Mouse (Mus musculus) midbrain, embryonic 12.5 days (tissue): Measurements from ENCODE around the gene Zbtb38. TPM values are rescaled to one million over a fixed set of nuclear protein-coding genes. Genes with fewer than 3 reads are reported as not detected.

ENCODE experiments used
- ATAC-seq: fragments of 200-750 bp; cut with Nextera tagmentation; 2 replicates; pipeline ENCODE4 v1.8.0; 2017; ENCODE audit warnings: low read depth, moderate TSS enrichment, moderate library complexity; ENCODE audit not compliant: low FRiP score
- H3K27ac ChIP-seq: fragments of 300-500 bp; sonication (generic); replicated peaks from 2 replicates; pipeline ENCODE4 v1.5.1; 2016; ENCODE audit warnings: mild to moderate bottlenecking
- H3K27me3 ChIP-seq: fragments of 300-500 bp; sonication (generic); 2 replicates; pipeline ENCODE4 v1.6.1; 2016; ENCODE audit warnings: mild to moderate bottlenecking
- H3K36me3 ChIP-seq: fragments of 300-500 bp; sonication (generic); 2 replicates; pipeline ENCODE4 v1.6.1; 2016
- H3K4me1 ChIP-seq: fragments of 300-500 bp; sonication (generic); 2 replicates; pipeline ENCODE4 v1.6.1; 2016
- H3K4me2 ChIP-seq: fragments of 300-500 bp; sonication (generic); replicated peaks from 2 replicates; pipeline ENCODE4 v1.6.1; 2016; ENCODE audit warnings: mild to moderate bottlenecking, moderate library complexity
- H3K4me3 ChIP-seq: fragments of 300-500 bp; sonication (generic); 2 replicates; pipeline ENCODE4 v1.5.1; 2016; ENCODE audit warnings: mild to moderate bottlenecking
- H3K9ac ChIP-seq: fragments of 300-500 bp; sonication (generic); replicated peaks from 2 replicates; pipeline ENCODE4 v1.6.1; 2016; ENCODE audit warnings: mild to moderate bottlenecking, moderate library complexity
- H3K9me3 ChIP-seq: fragments of 300-500 bp; sonication (generic); 2 replicates; pipeline ENCODE4 v1.6.1; 2016; ENCODE audit warnings: mild to moderate bottlenecking
- WGBS: fragments of 180-500 bp; shearing (Covaris S2); methylation state at CpG from one replicate; pipeline ENCODE4 v1.1.7; 2016; 5-methylcytosine and 5-hydroxymethylcytosine counted together
- polyA plus RNA-seq: library from polyadenylated mRNA; unstranded; fragments of >200 nt; fragmentation: Nextera tagmentation; extraction: Ambion mirVana; gene quantifications from 2 replicates; pipeline ENCODE4 v1.2.1, GENCODE M21; 2016

Gene Zbtb38
- polyA plus RNA-seq, 1 experiment from 2014 or later: 17.7 TPM

DNA sequence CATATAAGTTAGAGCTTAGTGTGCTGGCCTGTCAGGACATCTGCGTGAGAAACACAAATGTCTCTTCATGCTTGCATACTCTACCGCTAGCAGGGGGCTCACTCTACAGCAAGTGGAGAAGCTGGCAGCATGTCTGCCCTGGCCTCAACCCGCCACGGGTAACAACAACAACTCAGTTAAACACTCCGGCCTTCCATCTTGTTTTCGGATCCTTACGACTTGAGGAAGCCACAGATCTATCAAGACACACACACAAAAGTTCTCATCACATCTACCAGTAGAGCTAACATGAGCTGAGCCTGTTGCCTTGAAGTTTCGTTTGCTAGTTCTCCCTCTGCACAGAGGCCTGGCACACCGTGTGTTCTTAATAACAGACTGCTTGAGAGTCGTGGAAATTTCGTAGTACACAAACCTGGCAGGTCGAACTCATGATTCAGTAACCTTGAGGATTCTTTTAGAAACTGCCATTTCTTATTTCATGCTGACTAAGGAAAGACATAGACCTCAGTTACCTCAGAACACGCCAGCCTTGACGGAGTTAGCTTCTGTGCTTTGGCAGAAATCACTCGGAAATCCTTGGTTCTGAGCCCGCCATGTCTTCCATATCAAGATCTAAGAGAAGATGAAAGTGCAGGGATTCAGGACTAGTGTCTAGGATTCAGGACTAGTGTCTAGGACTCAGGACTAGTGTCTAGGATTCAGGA, 34.8 kb downstream of the Zbtb38 start:
- no peak for ATAC-seq
- no peaks in the 10 kb centered on the region for H3K36me3 ChIP-seq
- no peaks in the 10 kb centered on the region for H3K9me3 ChIP-seq
- no peak overlapping the region for H3K9ac ChIP-seq
- H3K27me3 ChIP-seq: no peaks in the 10 kb centered on the region; the same call in 1 of the 2 replicates
- no peak overlapping the region for H3K4me2 ChIP-seq
- no peak overlapping the region for H3K4me3 ChIP-seq
- H3K4me1 ChIP-seq: peaks cover 22% of the 10 kb centered on the region; the same call in 1 of the 2 replicates
- no peak overlapping the region for H3K27ac ChIP-seq
- whole genome bisulfite sequencing: 93% methylated on average over 16 of the region's 16 CpGs

DNA sequence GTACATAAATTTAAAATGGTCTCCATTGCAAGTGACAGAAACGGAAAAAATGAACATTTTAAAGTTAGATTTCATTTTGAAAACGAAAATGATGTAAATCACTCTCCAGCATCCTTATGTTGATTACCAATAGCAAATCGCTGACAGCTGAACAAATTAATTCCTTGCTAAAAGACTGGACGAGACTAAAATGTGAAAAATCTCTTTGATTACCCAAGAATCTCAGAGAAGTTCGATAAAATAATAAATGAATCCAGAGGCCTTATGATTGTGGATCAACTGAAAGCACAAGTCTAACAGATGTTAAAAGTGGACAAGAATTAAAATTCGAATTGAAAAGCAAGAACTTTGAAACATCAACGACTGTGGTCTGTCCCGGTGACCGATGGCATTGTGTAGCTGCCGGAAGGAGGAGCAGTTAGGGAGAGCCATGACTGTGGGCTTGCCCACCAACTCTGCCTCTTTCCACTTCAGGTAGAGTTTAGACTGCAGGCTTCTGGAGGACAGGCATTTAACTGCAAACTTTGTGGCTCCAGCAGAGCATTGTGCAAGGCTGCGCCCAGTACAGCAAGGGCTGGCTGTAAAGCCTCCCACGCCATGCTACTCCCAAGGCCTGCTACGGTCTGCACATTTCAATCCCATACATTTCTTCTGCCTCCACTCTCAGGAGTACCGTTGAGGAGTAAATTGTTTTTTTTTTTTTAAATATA, 35.7 kb downstream of the Zbtb38 start:
- no peaks in the 10 kb centered on the region; the same call in 1 of the 2 replicates for H3K27me3 ChIP-seq
- no peaks in the 10 kb centered on the region for H3K9me3 ChIP-seq
- no peak overlapping the region for H3K4me2 ChIP-seq
- peaks cover 22% of the 10 kb centered on the region; the same call in 1 of the 2 replicates for H3K4me1 ChIP-seq
- no peak overlapping the region for H3K9ac ChIP-seq
- ATAC-seq: no peak
- WGBS: 87% methylated on average over 14 of the region's 14 CpGs
- no peak overlapping the region for H3K27ac ChIP-seq
- no peak overlapping the region for H3K4me3 ChIP-seq
- H3K36me3 ChIP-seq: no peaks in the 10 kb centered on the region

DNA sequence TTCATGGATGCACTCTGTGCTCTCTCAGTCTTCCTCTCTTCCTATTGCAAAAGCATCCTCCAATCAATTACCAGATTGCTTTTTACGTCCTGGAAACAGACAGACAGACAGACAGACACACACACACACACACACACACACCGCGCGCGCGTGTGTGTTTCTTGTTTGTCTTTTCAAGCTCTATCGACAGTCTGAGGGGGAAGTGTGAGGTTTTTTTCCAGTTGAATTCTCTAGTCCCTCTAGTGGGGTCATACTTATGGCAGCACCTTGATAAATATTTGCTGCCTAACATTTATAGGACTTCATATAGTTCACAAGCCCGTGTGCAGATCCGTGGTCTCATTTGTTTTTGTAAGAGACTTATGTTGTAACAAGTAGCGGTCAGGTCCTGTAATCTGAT, 36.5 kb downstream of the Zbtb38 start:
- Histone ChIP-seq H3K4me1 (peaks cover 22% of the 10 kb centered on the region; the same call in 1 of the 2 replicates), H3K27ac (no peak overlapping the region), H3K36me3 (no peaks in the 10 kb centered on the region), H3K9ac (no peak overlapping the region), H3K27me3 (no peaks in the 10 kb centered on the region; the same call in 1 of the 2 replicates), H3K4me2 (no peak overlapping the region), H3K4me3 (no peak overlapping the region), H3K9me3 (no peaks in the 10 kb centered on the region)
- WGBS: 94% methylated on average over 10 of the region's 10 CpGs
- no peak for ATAC-seq

DNA sequence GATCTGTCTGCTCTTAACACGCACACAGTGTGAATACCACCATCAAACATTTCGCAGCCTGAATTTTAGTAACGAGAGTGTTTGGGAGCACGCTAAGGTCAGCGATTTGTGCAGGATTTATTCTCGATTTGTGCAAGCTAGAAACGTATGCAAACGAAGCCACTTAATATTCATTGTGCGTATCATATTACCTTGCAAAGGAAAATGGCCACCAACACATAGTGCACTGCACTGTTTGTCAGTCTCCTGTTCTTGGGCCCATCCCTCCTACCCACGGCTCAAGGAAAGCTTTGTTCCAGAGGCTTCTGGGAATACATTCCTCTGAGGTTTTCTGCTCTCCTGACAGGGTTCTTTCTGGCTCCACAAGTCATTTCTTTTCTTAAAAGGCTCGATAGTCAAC, 37.5 kb downstream of the Zbtb38 start:
- Histone ChIP-seq H3K27ac (0 out of 2 replicates have a peak overlapping the region, but pooled peaks have one; percentile 16), H3K27me3 (no peaks in the 10 kb centered on the region), H3K9me3 (no peaks in the 10 kb centered on the region), H3K4me1 (peaks cover 15% of the 10 kb centered on the region; the same call in 1 of the 2 replicates), H3K36me3 (no peaks in the 10 kb centered on the region), H3K4me3 (no peak overlapping the region), H3K4me2 (no peak overlapping the region), H3K9ac (no peak overlapping the region)
- ATAC-seq: no peak
- 83% methylated on average over 11 of the region's 11 CpGs for WGBS

DNA sequence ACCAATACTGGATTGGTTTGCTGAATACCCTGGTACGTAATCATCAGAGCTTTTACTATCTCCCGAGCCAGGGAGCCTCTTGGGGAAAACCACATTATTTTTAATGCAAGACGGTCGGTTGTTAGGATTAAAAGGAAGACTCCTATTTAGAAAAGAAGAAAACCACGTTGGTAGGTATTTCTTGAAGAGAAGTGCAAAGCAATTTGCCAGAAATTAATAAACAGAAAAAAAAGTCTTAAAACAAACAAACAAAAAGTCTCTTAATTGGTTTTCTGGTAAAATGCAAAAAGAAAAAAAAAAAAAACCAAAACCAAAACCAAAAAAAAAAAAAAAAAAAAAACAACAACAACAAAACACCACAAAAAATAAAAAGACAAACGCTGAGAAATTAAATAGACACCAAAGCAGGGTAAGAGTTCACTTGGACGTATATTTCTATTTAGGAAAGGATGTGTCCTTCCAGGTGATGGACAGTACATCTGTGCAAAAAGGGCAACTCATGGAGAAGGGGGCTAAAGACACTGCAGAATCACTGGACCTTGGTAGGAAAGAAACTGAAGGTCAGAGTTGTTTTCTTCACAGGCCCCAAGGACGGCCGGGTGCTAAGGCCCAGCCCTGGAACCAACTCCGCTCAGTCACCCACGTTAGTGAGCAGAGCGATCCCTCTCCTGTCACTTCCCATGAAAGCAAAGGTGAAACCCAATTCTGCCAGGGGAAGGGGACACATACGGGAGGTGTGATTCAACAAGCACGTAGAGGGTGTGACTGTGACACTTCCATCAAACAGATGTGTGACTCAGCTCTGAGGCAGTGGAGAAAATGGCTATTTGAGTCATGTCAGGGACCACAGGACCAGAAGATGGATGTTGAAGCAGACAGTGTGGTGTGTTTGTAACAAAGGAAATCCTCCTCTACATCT, 38.9 kb downstream of the Zbtb38 start:
- no peak for ATAC-seq
- 75% methylated on average over 14 of the region's 14 CpGs for WGBS
- H3K4me3 ChIP-seq: no peak overlapping the region
- no peaks in the 10 kb centered on the region for H3K36me3 ChIP-seq
- no peaks in the 10 kb centered on the region for H3K27me3 ChIP-seq
- H3K27ac ChIP-seq: peak overlapping the region; percentile 61
- no peak overlapping the region for H3K4me2 ChIP-seq
- H3K4me1 ChIP-seq: peaks cover 8% of the 10 kb centered on the region; the same call in 1 of the 2 replicates
- no peaks in the 10 kb centered on the region for H3K9me3 ChIP-seq
- no peak overlapping the region; the same call in 1 of the 2 replicates for H3K9ac ChIP-seq

DNA sequence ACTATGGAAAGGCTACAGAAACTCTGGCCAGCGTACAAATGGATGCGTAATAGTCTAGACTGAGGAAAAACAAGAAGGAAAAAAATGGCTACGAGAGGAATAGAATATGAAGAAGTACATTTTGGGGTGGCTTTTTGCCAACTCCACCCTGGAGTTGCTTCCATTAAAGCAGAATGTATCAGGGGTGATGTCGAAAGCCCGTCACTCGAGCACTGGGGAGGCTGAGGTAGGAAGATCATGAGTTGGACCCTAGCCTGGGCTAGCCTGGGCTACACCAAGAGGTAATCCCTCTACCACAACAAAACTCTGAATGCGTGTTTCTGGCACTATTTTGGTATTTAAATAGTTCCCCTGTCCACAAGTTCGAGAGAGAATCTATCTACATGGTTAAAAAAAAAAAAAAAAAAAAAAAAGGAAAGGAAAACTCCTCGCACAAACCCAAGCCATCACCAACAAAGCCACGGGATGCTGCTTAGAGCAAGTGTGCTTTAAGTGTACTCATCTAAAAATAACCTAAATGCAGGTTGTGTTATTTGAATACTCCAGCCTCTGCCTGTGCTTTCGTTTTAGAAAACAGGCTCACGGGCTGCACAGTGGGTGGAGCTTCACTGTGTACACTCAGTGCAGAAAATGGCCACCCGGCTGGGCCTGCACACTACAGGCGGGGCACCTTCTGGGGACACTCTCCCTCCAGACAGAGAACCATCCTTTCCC, 39.7 kb downstream of the Zbtb38 start:
- Histone ChIP-seq H3K27me3 (no peaks in the 10 kb centered on the region), H3K4me2 (no peak overlapping the region), H3K4me1 (peaks cover 8% of the 10 kb centered on the region; the same call in 1 of the 2 replicates), H3K4me3 (no peak overlapping the region), H3K9ac (no peak overlapping the region; the same call in 1 of the 2 replicates), H3K27ac (0 out of 2 replicates have a peak overlapping the region, but pooled peaks have one; percentile 16), H3K36me3 (no peaks in the 10 kb centered on the region), H3K9me3 (no peaks in the 10 kb centered on the region)
- 84% methylated on average over 14 of the region's 14 CpGs for WGBS
- 0 out of 2 replicates have a peak, but pooled peaks have one; percentile 54 for ATAC-seq

DNA sequence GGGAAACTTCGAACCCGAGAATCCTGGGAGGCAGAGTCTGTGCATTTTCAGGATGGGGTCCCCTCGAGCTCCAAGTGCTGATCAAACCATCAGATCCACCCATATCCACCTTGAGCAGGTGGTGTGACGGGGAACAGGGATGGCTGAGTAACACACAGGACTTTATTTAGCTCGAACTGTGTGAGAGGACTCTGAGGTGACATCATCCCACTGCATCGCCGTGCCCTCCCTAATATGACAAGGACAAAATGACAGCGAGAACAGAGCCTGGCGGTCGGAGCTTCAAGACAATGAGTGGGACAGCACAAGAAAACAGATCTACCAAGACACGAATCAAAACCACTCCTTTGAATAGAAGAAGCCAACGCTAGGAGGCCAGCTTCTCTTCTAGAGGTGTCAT, 40.6 kb downstream of the Zbtb38 start:
- no peaks in the 10 kb centered on the region for H3K27me3 ChIP-seq
- H3K4me3 ChIP-seq: no peak overlapping the region
- no peaks in the 10 kb centered on the region for H3K9me3 ChIP-seq
- H3K9ac ChIP-seq: no peak overlapping the region
- ATAC-seq: no peak
- 93% methylated on average over 12 of the region's 12 CpGs for WGBS
- H3K36me3 ChIP-seq: no peaks in the 10 kb centered on the region
- no peak overlapping the region for H3K4me2 ChIP-seq
- H3K27ac ChIP-seq: no peak overlapping the region
- H3K4me1 ChIP-seq: peaks cover 8% of the 10 kb centered on the region; the same call in 1 of the 2 replicates

DNA sequence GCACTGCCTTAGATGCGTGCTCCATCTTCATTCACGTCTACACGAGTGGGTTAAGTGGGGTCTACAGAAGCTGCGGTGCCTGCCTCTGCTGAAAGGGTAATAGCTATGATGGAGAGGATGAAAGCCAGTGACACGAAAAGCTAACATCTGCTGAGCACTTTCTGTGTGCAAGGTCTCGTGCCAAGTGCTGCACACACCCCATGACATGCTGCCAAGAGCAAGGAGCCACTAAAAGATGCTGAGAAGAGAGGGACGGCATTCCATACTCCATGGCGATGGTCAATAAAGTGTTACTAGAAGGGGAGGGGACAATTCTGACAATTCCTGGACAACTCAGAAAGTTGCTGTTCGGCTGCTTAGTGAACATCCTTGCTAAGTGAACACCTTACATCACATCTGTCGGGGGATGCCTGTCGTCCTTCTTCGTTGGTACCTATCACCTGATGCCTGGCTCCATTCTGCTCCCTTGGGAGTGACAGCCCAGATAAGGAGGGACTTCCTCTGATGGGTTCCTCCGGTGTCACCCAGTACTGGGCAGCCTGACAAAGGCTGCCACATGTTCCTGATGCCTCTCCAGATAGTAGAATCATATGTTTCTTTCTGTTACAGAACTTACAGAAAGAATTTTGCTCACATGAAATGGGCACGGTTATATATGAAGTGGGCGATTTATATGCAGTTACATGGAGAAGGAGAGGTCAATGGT, 42.2 kb downstream of the Zbtb38 start:
- ATAC-seq: no peak
- WGBS: 89% methylated on average over 15 of the region's 15 CpGs
- H3K36me3 ChIP-seq: no peaks in the 10 kb centered on the region

DNA sequence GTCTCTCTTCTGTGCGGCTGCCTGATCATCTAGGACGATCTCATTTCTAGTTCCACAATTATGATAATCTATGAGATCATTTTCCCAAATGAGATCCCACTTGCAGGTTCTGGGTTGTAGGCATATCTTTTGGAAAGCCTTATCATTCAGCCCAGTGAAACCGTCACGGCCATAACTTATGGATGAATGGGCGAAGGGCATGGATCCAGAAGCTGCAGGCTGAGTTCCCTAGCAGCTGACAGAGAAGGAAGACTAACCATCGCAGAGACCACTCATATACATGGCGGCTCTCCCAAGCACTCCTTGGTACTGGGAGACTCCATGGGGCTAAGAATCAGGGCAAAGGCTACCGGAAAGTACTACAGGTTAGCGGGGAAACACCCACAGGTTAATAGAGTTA, 43.7 kb downstream of the Zbtb38 start:
- no peak overlapping the region for H3K4me3 ChIP-seq
- H3K9me3 ChIP-seq: no peaks in the 10 kb centered on the region
- H3K9ac ChIP-seq: no peak overlapping the region
- no peaks in the 10 kb centered on the region for H3K27me3 ChIP-seq
- no peak overlapping the region for H3K4me2 ChIP-seq
- H3K27ac ChIP-seq: no peak overlapping the region
- no peak for ATAC-seq
- H3K36me3 ChIP-seq: no peaks in the 10 kb centered on the region
- H3K4me1 ChIP-seq: peaks cover 11% of the 10 kb centered on the region
- WGBS: 95% methylated on average over 9 of the region's 9 CpGs

More for the DNA sequence above, 42.2 kb downstream of the Zbtb38 start:
- peaks cover 16% of the 10 kb centered on the region for H3K4me1 ChIP-seq
- H3K9me3 ChIP-seq: no peaks in the 10 kb centered on the region
- H3K27ac ChIP-seq: no peak overlapping the region
- no peak overlapping the region for H3K4me2 ChIP-seq
- no peak overlapping the region for H3K9ac ChIP-seq
- H3K4me3 ChIP-seq: no peak overlapping the region
- H3K27me3 ChIP-seq: no peaks in the 10 kb centered on the region

DNA sequence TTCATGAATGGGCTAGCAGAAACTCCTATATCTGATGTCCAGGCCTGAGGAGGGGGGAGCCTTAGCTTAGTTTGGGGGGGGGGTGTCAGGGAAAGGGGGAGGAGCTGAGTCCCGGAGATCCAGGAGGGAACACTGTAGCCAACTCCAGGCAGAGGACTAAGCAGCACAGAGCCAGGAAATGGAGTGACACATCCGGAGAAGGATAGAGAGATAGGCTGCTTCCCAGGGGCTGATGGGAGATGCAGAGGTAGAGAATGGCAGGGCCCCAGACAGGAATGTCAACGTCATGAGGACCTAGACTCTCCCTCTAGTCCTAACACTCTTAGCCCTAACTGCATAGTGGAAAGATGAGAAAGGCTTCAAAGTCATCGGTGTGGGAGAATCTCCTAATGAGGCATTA, 44.7 kb downstream of the Zbtb38 start:
- H3K27me3 ChIP-seq: no peaks in the 10 kb centered on the region
- WGBS: 85% methylated on average over 4 of the region's 4 CpGs
- H3K27ac ChIP-seq: no peak overlapping the region
- H3K4me3 ChIP-seq: no peak overlapping the region
- H3K9me3 ChIP-seq: no peaks in the 10 kb centered on the region
- no peak for ATAC-seq
- H3K9ac ChIP-seq: no peak overlapping the region
- no peak overlapping the region for H3K4me2 ChIP-seq
- peaks cover 11% of the 10 kb centered on the region for H3K4me1 ChIP-seq
- no peaks in the 10 kb centered on the region for H3K36me3 ChIP-seq
